Mouse (Mus musculus) liver, adult 2 months (tissue): ENCODE data around the gene Ddx41. TPM values are rescaled to one million over a fixed set of nuclear protein-coding genes. Genes with fewer than 3 reads are reported as not detected.

Source experiments
- DNase-seq: peaks from one replicate; pipeline ENCODE4 v3.0.0-alpha.2; 2011; ENCODE audit warnings: low read depth, low spot score; ENCODE audit errors: extremely low read depth
- H3K27ac ChIP-seq: fragments of 200-500 bp; replicated peaks from 2 replicates; pipeline ENCODE4 v1.5.1; 2012; ENCODE audit warnings: low read depth, mild to moderate bottlenecking, control low read depth, inconsistent platforms, low read length; ENCODE audit not compliant: insufficient read depth
- H3K27me3 ChIP-seq: fragments of 200-500 bp; 2 replicates; pipeline ENCODE4 v1.6.1; 2012; ENCODE audit warnings: mild to moderate bottlenecking, moderate library complexity, low read length, inconsistent platforms; ENCODE audit not compliant: control insufficient read depth, insufficient read depth
- H3K36me3 ChIP-seq: fragments of 200-500 bp; 2 replicates; pipeline ENCODE4 v1.6.1; 2012; ENCODE audit warnings: low read length, inconsistent platforms; ENCODE audit not compliant: control insufficient read depth, insufficient read depth
- H3K4me1 ChIP-seq: fragments of 200-500 bp; 2 replicates; pipeline ENCODE4 v1.6.1; 2011; ENCODE audit warnings: low read length; ENCODE audit not compliant: control insufficient read depth, insufficient read depth
- H3K4me3 ChIP-seq: fragments of 200-500 bp; 2 replicates; pipeline ENCODE4 v1.5.1; 2011; ENCODE audit warnings: low read depth, mild to moderate bottlenecking, control low read depth, low read length, moderate library complexity; ENCODE audit not compliant: insufficient read depth
- H3K79me2 ChIP-seq: fragments of 200-500 bp; 2 replicates; pipeline ENCODE4 v1.6.1; 2012; ENCODE audit warnings: inconsistent platforms, mild to moderate bottlenecking, low read length, moderate library complexity; ENCODE audit not compliant: control insufficient read depth, insufficient read depth
- H3K9ac ChIP-seq: fragments of 200-500 bp; 2 replicates; pipeline ENCODE4 v1.6.1; 2012; ENCODE audit warnings: low read depth, mild to moderate bottlenecking, control low read depth, inconsistent platforms, low read length
- CTCF ChIP-seq: fragments of 200-500 bp; IDR thresholded peaks from 2 replicates; pipeline ENCODE4 v1.5.1; 2011; ENCODE audit warnings: low read depth, low read length, control low read depth
- POLR2A ChIP-seq: fragments of 200-500 bp; IDR thresholded peaks from 2 replicates; pipeline ENCODE4 v1.6.1; 2011; ENCODE audit warnings: low read length, control low read depth; ENCODE audit not compliant: insufficient read depth; ENCODE audit errors: extremely low read depth
- WGBS: fragments of 180-500 bp; shearing (Covaris S2); methylation state at CpG from one replicate; pipeline ENCODE4 v1.1.7; 2018; 5-methylcytosine and 5-hydroxymethylcytosine counted together
- polyA plus RNA-seq: library from polyadenylated mRNA; depleted of rRNA; stranded (reverse); fragments of >200 nt; gene quantifications from 2 replicates; pipeline ENCODE4 v1.2.3, GENCODE M21; 2012
- total RNA-seq: library from RNA; depleted of rRNA; stranded (reverse); fragments of >200 nt; gene quantifications from 2 replicates; pipeline ENCODE4 v1.2.3, GENCODE M21; 2014

Ddx41 gene
- total and polyA plus RNA-seq, 2 experiments = 30.1 to 38.8 TPM

DNA sequence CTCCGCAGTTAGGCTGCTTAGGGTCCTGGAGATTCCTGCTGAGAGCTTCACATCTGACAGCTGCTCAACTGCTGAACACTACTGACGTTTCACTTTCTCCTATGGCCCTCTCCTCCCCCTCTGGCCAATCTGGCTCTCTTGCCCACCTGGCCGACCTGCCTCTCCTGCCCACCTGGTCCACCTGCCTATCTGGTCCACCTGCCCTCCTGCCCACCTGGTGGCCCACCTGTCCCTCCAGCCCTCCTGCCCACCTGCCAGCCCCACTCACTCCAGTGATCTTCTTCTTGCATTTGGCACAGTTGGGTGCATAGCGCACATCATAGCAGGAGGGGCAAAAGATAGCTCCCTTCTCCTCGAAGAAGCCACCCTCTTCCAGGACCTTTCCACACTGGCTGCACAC is 32.1 kb downstream of the Ddx41 start:
- no peak overlapping the region for H3K27ac ChIP-seq
- no peak for DNase-seq
- H3K4me1 ChIP-seq = no peaks in the 10 kb centered on the region
- no peak for TF ChIP-seq CTCF
- TF ChIP-seq POLR2A = no peak
- no peak overlapping the region for H3K9ac ChIP-seq
- H3K79me2 ChIP-seq = no peaks in the 10 kb centered on the region
- H3K4me3 ChIP-seq = no peak overlapping the region
- no peaks in the 10 kb centered on the region for H3K27me3 ChIP-seq
- 91% methylated on average over 5 of the region's 5 CpGs for WGBS
- peaks cover 2% of the 10 kb centered on the region; the same call in 1 of the 2 replicates for H3K36me3 ChIP-seq

GRCm38 (mm10) chr13:55502405-55502804 is 34.1 kb downstream of the Ddx41 start:
- Histone ChIP-seq H3K27me3 (no peaks in the 10 kb centered on the region), H3K4me1 (no peaks in the 10 kb centered on the region), H3K27ac (no peak overlapping the region), H3K4me3 (no peak overlapping the region), H3K36me3 (peaks cover 2% of the 10 kb centered on the region; the same call in 1 of the 2 replicates), H3K9ac (no peak overlapping the region), H3K79me2 (no peaks in the 10 kb centered on the region)
- no peak for DNase-seq
- 89% methylated on average over 8 of the region's 8 CpGs for WGBS
- TF ChIP-seq CTCF (no peak), POLR2A (no peak)

DNA sequence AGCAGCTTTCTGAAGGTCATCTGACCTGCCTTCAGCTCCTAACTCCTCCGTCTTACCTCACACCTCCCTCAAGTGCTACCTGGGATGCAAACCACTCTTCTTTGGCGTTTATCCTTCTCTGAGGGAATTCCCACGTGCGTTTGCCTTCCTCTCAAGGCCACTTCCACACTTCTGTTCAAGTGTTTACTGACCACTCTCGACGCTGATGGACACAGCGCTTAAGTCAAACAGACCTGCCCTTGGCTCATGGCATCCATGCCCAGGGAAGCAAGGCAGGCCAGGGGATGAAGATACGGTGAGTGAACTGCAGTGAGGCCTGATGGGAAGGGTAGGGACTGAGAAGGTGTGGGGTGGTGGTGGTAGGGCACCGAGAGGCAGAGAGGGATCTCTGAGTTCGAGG is 35.9 kb downstream of the Ddx41 start:
- H3K27ac ChIP-seq = no peak overlapping the region
- no peak for TF ChIP-seq POLR2A
- TF ChIP-seq CTCF = no peak
- WGBS = 79% methylated on average over 10 of the region's 10 CpGs
- H3K4me1 ChIP-seq = peaks cover 2% of the 10 kb centered on the region
- no peak overlapping the region for H3K4me3 ChIP-seq
- no peak overlapping the region for H3K9ac ChIP-seq
- no peak for DNase-seq
- peaks cover 2% of the 10 kb centered on the region; the same call in 1 of the 2 replicates for H3K36me3 ChIP-seq
- no peaks in the 10 kb centered on the region for H3K79me2 ChIP-seq
- no peaks in the 10 kb centered on the region for H3K27me3 ChIP-seq

DNA sequence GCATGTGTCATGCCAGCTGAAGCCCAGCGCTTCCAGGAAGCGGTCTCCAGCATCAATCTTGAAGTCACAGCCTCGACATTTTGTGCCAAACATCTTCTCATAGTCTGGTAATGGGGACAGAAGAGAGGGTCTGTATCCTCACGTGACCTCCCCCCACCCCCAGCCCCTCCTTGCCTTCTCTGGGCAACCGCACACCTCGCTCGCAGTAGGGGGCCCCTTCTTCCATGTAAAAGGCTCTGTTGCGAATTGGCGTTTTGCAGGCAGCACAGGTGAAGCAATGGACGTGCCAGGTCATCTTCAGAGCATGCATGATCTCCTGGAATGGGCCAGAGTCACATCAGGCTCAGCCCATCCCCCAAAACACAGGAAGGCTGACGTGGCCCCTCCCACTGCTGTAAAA is 37.6 kb downstream of the Ddx41 start:
- H3K79me2 ChIP-seq = no peaks in the 10 kb centered on the region
- no peaks in the 10 kb centered on the region; the same call in 1 of the 2 replicates for H3K36me3 ChIP-seq
- H3K4me1 ChIP-seq = peaks cover 3% of the 10 kb centered on the region
- 85% methylated on average over 11 of the region's 11 CpGs for whole genome bisulfite sequencing
- TF ChIP-seq CTCF (no peak), POLR2A (no peak)
- no peak overlapping the region for H3K27ac ChIP-seq
- no peaks in the 10 kb centered on the region for H3K27me3 ChIP-seq
- no peak overlapping the region for H3K4me3 ChIP-seq
- no peak for DNase-seq
- no peak overlapping the region for H3K9ac ChIP-seq

GRCm38 (mm10) chr13:55496661-55497060 is 39.8 kb downstream of the Ddx41 start:
- Histone ChIP-seq H3K4me1 (peaks cover 3% of the 10 kb centered on the region), H3K36me3 (no peaks in the 10 kb centered on the region), H3K79me2 (no peaks in the 10 kb centered on the region), H3K9ac (no peak overlapping the region), H3K27me3 (no peaks in the 10 kb centered on the region), H3K4me3 (no peak overlapping the region), H3K27ac (no peak overlapping the region)
- no peak for DNase-seq
- TF ChIP-seq POLR2A = no peak
- 87% methylated on average over 6 of the region's 6 CpGs for WGBS

GRCm38 (mm10) chr13:55495702-55496101 is 40.8 kb downstream of the Ddx41 start:
- H3K4me3 ChIP-seq = no peak overlapping the region
- no peak overlapping the region for H3K27ac ChIP-seq
- H3K9ac ChIP-seq = no peak overlapping the region
- peaks cover 3% of the 10 kb centered on the region for H3K4me1 ChIP-seq
- 68% methylated on average over 4 of the region's 4 CpGs for WGBS
- no peak for DNase-seq
- no peaks in the 10 kb centered on the region for H3K27me3 ChIP-seq
- no peaks in the 10 kb centered on the region for H3K79me2 ChIP-seq
- TF ChIP-seq CTCF (no peak), POLR2A (no peak)
- H3K36me3 ChIP-seq = no peaks in the 10 kb centered on the region
